Mouse (Mus musculus) hindlimb bud, embryonic 11.5 days (tissue): ENCODE measurements around the gene Cdon.

ENCODE experiments used
- DNase-seq: peaks from one replicate; pipeline ENCODE4 v3.0.0-alpha.2; 2012; ENCODE audit warnings: low read depth, low spot score; ENCODE audit errors: extremely low spot score

The Cdon gene

GRCm38 (mm10) chr9:35539001-35539750 lies 118.2 kb downstream of the Cdon start:
- no peak for DNase-seq

- DNase-seq: no peak
Observed at GRCm38 (mm10) chr9:35541024-35541423, 120.1 kb downstream of the Cdon start.

- peak; percentile 79 for DNase-seq
Observed at GRCm38 (mm10) chr9:35541488-35541887, 120.6 kb downstream of the Cdon start.

GRCm38 (mm10) chr9:35541941-35542340 lies 121.0 kb downstream of the Cdon start:
- DNase-seq: no peak

- DNase-seq: no peak
Observed at GRCm38 (mm10) chr9:35543099-35543860, 122.4 kb downstream of the Cdon start.

- no peak for DNase-seq
Observed at GRCm38 (mm10) chr9:35544666-35545065, 123.7 kb downstream of the Cdon start.

GRCm38 (mm10) chr9:35545704-35546103 lies 124.8 kb downstream of the Cdon start:
- no peak for DNase-seq

- DNase-seq: no peak
Observed at GRCm38 (mm10) chr9:35546745-35547144, 125.8 kb downstream of the Cdon start.

- DNase-seq: no peak
Observed at GRCm38 (mm10) chr9:35548455-35548854, 127.5 kb downstream of the Cdon start.

GRCm38 (mm10) chr9:35556494-35557102 lies 135.7 kb downstream of the Cdon start:
- DNase-seq: no peak
